Mouse (Mus musculus) CH12.LX (cell line): Measurements from ENCODE around the gene Klhl33. TPM values are rescaled to one million over a fixed set of nuclear protein-coding genes. Genes with fewer than 3 reads are reported as not detected.

Source experiments
- DNase-seq: peaks from one replicate; pipeline ENCODE4 v3.0.0-alpha.2; 2013; ENCODE audit errors: extremely low read depth
- H3K27ac ChIP-seq: 2 replicates; pipeline ENCODE4 v1.5.1; 2012; ENCODE audit warnings: low read depth, mild to moderate bottlenecking, control low read depth, moderate library complexity; ENCODE audit not compliant: insufficient read depth
- H3K27me3 ChIP-seq: replicated peaks from 2 replicates; pipeline ENCODE3; 2012; ENCODE audit warnings: inconsistent platforms
- H3K36me3 ChIP-seq, 2 experiments: replicated peaks in 1 of 2; 2 replicates each; pipeline versions ENCODE3 to v1.6.1; 2012; ENCODE audit warnings: inconsistent platforms in 1 of 2, low read length in 1 of 2, mild to moderate bottlenecking in 1 of 2, mixed read lengths in 1 of 2, moderate library complexity in 1 of 2; ENCODE audit not compliant: control insufficient read depth in 1 of 2, insufficient read depth in 1 of 2
- H3K4me1 ChIP-seq, 2 experiments: 2 replicates each; pipeline ENCODE4 v1.6.1; 2012; ENCODE audit warnings: inconsistent platforms in 1 of 2, moderate library complexity in 1 of 2; ENCODE audit not compliant: insufficient read depth in 2 of 2, control insufficient read depth in 1 of 2
- H3K4me2 ChIP-seq: 2 replicates; pipeline ENCODE4 v1.6.1; 2012; ENCODE audit warnings: low read depth, mild to moderate bottlenecking, control low read depth; ENCODE audit not compliant: poor library complexity, insufficient read depth, severe bottlenecking
- H3K4me3 ChIP-seq, 3 experiments: fragments of 150-350 bp in 1 of 3; sonication (generic) in 1 of 3; replicated peaks in 1 of 3; 2 replicates each; pipeline versions ENCODE3 to v1.5.1; 2011 to 2012; ENCODE audit warnings: low read depth in 2 of 3, low read length in 2 of 3, mild to moderate bottlenecking in 2 of 3, moderate library complexity in 2 of 3, control low read depth in 1 of 3, improper control_type of control experiment in 1 of 3, inconsistent platforms in 1 of 3, mixed read lengths in 1 of 3; ENCODE audit not compliant: poor library complexity in 1 of 3
- H3K79me2 ChIP-seq: replicated peaks from 2 replicates; pipeline ENCODE4 v1.6.1; 2012; ENCODE audit warnings: mild to moderate bottlenecking, moderate library complexity; ENCODE audit not compliant: control insufficient read depth, poor library complexity, insufficient read depth, severe bottlenecking; ENCODE audit errors: extremely low read depth
- H3K9ac ChIP-seq: 2 replicates; pipeline ENCODE4 v1.6.1; 2012; ENCODE audit warnings: low read depth, mild to moderate bottlenecking, control low read depth, moderate library complexity; ENCODE audit not compliant: insufficient read depth
- H3K9me3 ChIP-seq: replicated peaks from 2 replicates; pipeline ENCODE3; 2012; ENCODE audit warnings: low read length, inconsistent platforms, mixed read lengths
- BHLHE40 ChIP-seq: IDR thresholded peaks from 2 replicates; pipeline ENCODE4 v1.6.1; 2011; ENCODE audit warnings: mild to moderate bottlenecking, low read depth, low read length, improper control_type of control experiment
- CHD1 ChIP-seq: IDR thresholded peaks from 2 replicates; pipeline ENCODE4 v1.6.1; 2012; ENCODE audit warnings: low read depth, low read length, improper control_type of control experiment, inconsistent platforms
- CHD2 ChIP-seq: IDR thresholded peaks from 2 replicates; pipeline ENCODE4 v1.6.1; 2011; ENCODE audit warnings: low read length, improper control_type of control experiment
- CTCF ChIP-seq, 2 experiments: IDR thresholded peaks in 1 of 2; conservative IDR thresholded peaks in 1 of 2; 2 replicates each; pipeline ENCODE4 v1.5.1; 2011 to 2012; ENCODE audit warnings: low read depth in 2 of 2, low read length in 2 of 2, improper control_type of control experiment in 1 of 2, inconsistent platforms in 1 of 2, mild to moderate bottlenecking in 1 of 2, moderate library complexity in 1 of 2
- E2F4 ChIP-seq: IDR thresholded peaks from 2 replicates; pipeline ENCODE4 v1.6.1; 2011; ENCODE audit warnings: low read depth, low read length, improper control_type of control experiment; ENCODE audit not compliant: insufficient replicate concordance
- ELF1 ChIP-seq: IDR thresholded peaks from 2 replicates; pipeline ENCODE4 v1.6.1; 2014; ENCODE audit warnings: low read depth, mild to moderate bottlenecking, inconsistent platforms, low read length, improper control_type of control experiment
- EP300 ChIP-seq: IDR thresholded peaks from 2 replicates; pipeline ENCODE4 v1.6.1; 2011; ENCODE audit warnings: low read length, improper control_type of control experiment
- ETS1 ChIP-seq: conservative IDR thresholded peaks from 2 replicates; pipeline ENCODE4 v1.6.1; 2012; ENCODE audit warnings: low read depth, mild to moderate bottlenecking, inconsistent platforms, low read length, improper control_type of control experiment, moderate library complexity
- GABPA ChIP-seq: IDR thresholded peaks from 2 replicates; pipeline ENCODE4 v1.6.1; 2012; ENCODE audit warnings: low read depth, low read length, improper control_type of control experiment, inconsistent platforms; ENCODE audit not compliant: insufficient replicate concordance
- HCFC1 ChIP-seq: IDR thresholded peaks from 2 replicates; pipeline ENCODE4 v1.6.1; 2012; ENCODE audit warnings: low read depth, mild to moderate bottlenecking, inconsistent platforms, low read length, improper control_type of control experiment
- IRF4 ChIP-seq: IDR thresholded peaks from 2 replicates; pipeline ENCODE4 v1.6.1; 2014; ENCODE audit warnings: low read depth, mild to moderate bottlenecking, inconsistent platforms, low read length, improper control_type of control experiment
- JUN ChIP-seq: IDR thresholded peaks from 2 replicates; pipeline ENCODE4 v1.6.1; 2011; ENCODE audit warnings: low read depth, mild to moderate bottlenecking, low read length, improper control_type of control experiment, moderate library complexity; ENCODE audit not compliant: insufficient read depth
- JUND ChIP-seq: conservative IDR thresholded peaks from 2 replicates; pipeline ENCODE4 v1.6.1; 2011; ENCODE audit warnings: low read depth, low read length, improper control_type of control experiment
- KAT2A ChIP-seq: IDR thresholded peaks from 2 replicates; pipeline ENCODE4 v1.6.1; 2012; ENCODE audit warnings: low read length, improper control_type of control experiment, inconsistent platforms; ENCODE audit not compliant: insufficient replicate concordance
- MAFK ChIP-seq: IDR thresholded peaks from 2 replicates; pipeline ENCODE4 v1.6.1; 2011; ENCODE audit warnings: low read length, improper control_type of control experiment; ENCODE audit not compliant: insufficient replicate concordance
- MAX ChIP-seq: IDR thresholded peaks from 2 replicates; pipeline ENCODE4 v1.6.1; 2011; ENCODE audit warnings: low read length, improper control_type of control experiment
- MAZ ChIP-seq: IDR thresholded peaks from 2 replicates; pipeline ENCODE4 v1.6.1; 2012; ENCODE audit warnings: low read depth, mild to moderate bottlenecking, inconsistent platforms, low read length, improper control_type of control experiment, moderate library complexity
- MEF2A ChIP-seq: IDR thresholded peaks from 2 replicates; pipeline ENCODE4 v1.6.1; 2014; ENCODE audit warnings: low read depth, mild to moderate bottlenecking, inconsistent platforms, low read length, improper control_type of control experiment, borderline replicate concordance
- MXI1 ChIP-seq: IDR thresholded peaks from 2 replicates; pipeline ENCODE4 v1.6.1; 2011; ENCODE audit warnings: mild to moderate bottlenecking, low read depth, low read length, improper control_type of control experiment
- MYC ChIP-seq: IDR thresholded peaks from 2 replicates; pipeline ENCODE4 v1.6.1; 2011; ENCODE audit warnings: low read depth, mild to moderate bottlenecking, improper control_type of control experiment, low read length
- NELFE ChIP-seq: IDR thresholded peaks from 2 replicates; pipeline ENCODE4 v1.6.1; 2011; ENCODE audit warnings: low read depth, low read length, improper control_type of control experiment
- NRF1 ChIP-seq: IDR thresholded peaks from 2 replicates; pipeline ENCODE4 v1.6.1; 2014; ENCODE audit warnings: low read depth, mild to moderate bottlenecking, inconsistent platforms, low read length, improper control_type of control experiment, moderate library complexity
- PAX5 ChIP-seq: IDR thresholded peaks from 2 replicates; pipeline ENCODE4 v1.6.1; 2012; ENCODE audit warnings: low read length, inconsistent platforms, mixed read lengths
- POLR2A ChIP-seq: IDR thresholded peaks from 2 replicates; pipeline ENCODE4 v1.6.1; 2011; ENCODE audit warnings: low read depth, mild to moderate bottlenecking, improper control_type of control experiment, low read length
- POLR2AphosphoS2 ChIP-seq: IDR thresholded peaks from 2 replicates; pipeline ENCODE4 v1.6.1; 2011; ENCODE audit warnings: low read depth, low read length, improper control_type of control experiment
- RAD21 ChIP-seq: IDR thresholded peaks from 2 replicates; pipeline ENCODE4 v1.6.1; 2011; ENCODE audit warnings: low read depth, mild to moderate bottlenecking, low read length, improper control_type of control experiment, moderate library complexity
- RCOR1 ChIP-seq: conservative IDR thresholded peaks from 2 replicates; pipeline ENCODE4 v1.6.1; 2012; ENCODE audit warnings: low read depth, mild to moderate bottlenecking, inconsistent platforms, low read length, improper control_type of control experiment
- SIN3A ChIP-seq: IDR thresholded peaks from 2 replicates; pipeline ENCODE4 v1.6.1; 2012; ENCODE audit warnings: low read length, improper control_type of control experiment, inconsistent platforms
- SMC3 ChIP-seq: IDR thresholded peaks from 2 replicates; pipeline ENCODE4 v1.6.1; 2011; ENCODE audit warnings: low read depth, low read length, improper control_type of control experiment
- TBP ChIP-seq: conservative IDR thresholded peaks from 2 replicates; pipeline ENCODE4 v1.6.1; 2011; ENCODE audit warnings: low read depth, low read length, improper control_type of control experiment
- TCF12 ChIP-seq: IDR thresholded peaks from 2 replicates; pipeline ENCODE4 v1.6.1; 2014; ENCODE audit warnings: low read depth, mild to moderate bottlenecking, inconsistent platforms, low read length, improper control_type of control experiment
- UBTF ChIP-seq: IDR thresholded peaks from 2 replicates; pipeline ENCODE4 v1.6.1; 2012; ENCODE audit warnings: low read depth, mild to moderate bottlenecking, inconsistent platforms, low read length, improper control_type of control experiment, moderate library complexity
- USF1 ChIP-seq: IDR thresholded peaks from 2 replicates; pipeline ENCODE4 v1.6.1; 2014; ENCODE audit warnings: low read depth, mild to moderate bottlenecking, inconsistent platforms, low read length, improper control_type of control experiment
- USF2 ChIP-seq: conservative IDR thresholded peaks from 2 replicates; pipeline ENCODE4 v1.6.1; 2011; ENCODE audit warnings: low read depth, low read length, improper control_type of control experiment
- ZC3H11A ChIP-seq: IDR thresholded peaks from 2 replicates; pipeline ENCODE4 v1.6.1; 2012; ENCODE audit warnings: low read depth, mild to moderate bottlenecking, inconsistent platforms, low read length, improper control_type of control experiment
- ZKSCAN1 ChIP-seq: IDR thresholded peaks from 2 replicates; pipeline ENCODE4 v1.6.1; 2012; ENCODE audit warnings: low read depth, inconsistent platforms, low read length, improper control_type of control experiment, borderline replicate concordance
- ZMIZ1 ChIP-seq: IDR thresholded peaks from 2 replicates; pipeline ENCODE4 v1.6.1; 2012; ENCODE audit warnings: low read depth, mild to moderate bottlenecking, inconsistent platforms, low read length, improper control_type of control experiment
- ZNF384 ChIP-seq: IDR thresholded peaks from 2 replicates; pipeline ENCODE4 v1.6.1; 2012; ENCODE audit warnings: low read depth, low read length, improper control_type of control experiment, inconsistent platforms
- dilution Hi-C: fragments of 300-500 bp; cut with MboI; formaldehyde crosslinking; loops from 2 replicates; pipeline ENCODE4 v1.14.3; 2020; ENCODE audit warnings: low sequenced_read_pairs; ENCODE audit not compliant: extremely low pct_unique_long_range_greater_than_20kb, extremely low pct_ligation_motif_present
- in situ Hi-C: fragments of 300-500 bp; cut with MboI; formaldehyde crosslinking; loops from 3 replicates; pipeline ENCODE4 v1.14.3; 2019; ENCODE audit warnings: low sequenced_read_pairs, low pct_ligation_motif_present, low pct_unique_long_range_greater_than_20kb, mixed read lengths
- polyA plus RNA-seq: library from polyadenylated mRNA; unstranded; fragments of >175 nt; gene quantifications from 2 replicates; pipeline ENCODE4 v1.2.1, GENCODE M21; 2012; ENCODE audit warnings: low read depth; ENCODE audit not compliant: insufficient read length
- total RNA-seq, 2 experiments: library from RNA; depleted of rRNA; stranded (reverse); fragments of 300-350 nt in 1 of 2; fragments of >200 nt in 1 of 2; gene quantifications; 2 replicates each; pipeline ENCODE4 v1.2.3; 2012 to 2014

Gene Klhl33
- total and polyA plus RNA-seq, 3 experiments = not detected

- Histone ChIP-seq H3K9me3 (no peaks in the 10 kb centered on the region), H3K79me2 (peaks cover 12% of the 10 kb centered on the region), H3K4me1 (peaks cover 0 to 49% of the 10 kb centered on the region in 2 experiments; a peak in 2 of 4 replicates), H3K9ac (peak within 1 kb of the TSS; percentile 90), H3K36me3 (peaks cover 35 to 59% of the 10 kb centered on the region in 2 experiments), H3K27me3 (no peaks in the 10 kb centered on the region), H3K4me2 (peak within 1 kb of the TSS; percentile 86), H3K4me3 (peak within 1 kb of the TSS; percentile 86 to 94 (median 90)), H3K27ac (peak within 1 kb of the TSS; percentile 90)
- DNase-seq = peak; percentile 99
- peak; percentile 84 for TF ChIP-seq ZMIZ1
- TF ChIP-seq MAFK = no peak; the same call in 1 of the 2 replicates
- peak; percentile 100 for TF ChIP-seq BHLHE40
- no peak for TF ChIP-seq RAD21
- peak; percentile 62 for TF ChIP-seq NELFE
- TF ChIP-seq ETS1 = peak; percentile 95
- 0 out of 2 replicates have a peak, but pooled peaks have one; percentile 29 for TF ChIP-seq TBP
- no peak for TF ChIP-seq CHD1
- no peak for TF ChIP-seq ZC3H11A
- TF ChIP-seq MYC = peak; percentile 92; the same call in 1 of the 2 replicates
- TF ChIP-seq HCFC1 = peak; percentile 68
- no peak; the same call in none of the 2 replicates for TF ChIP-seq POLR2AphosphoS2
- TF ChIP-seq CHD2 = peak; percentile 72
- peak; percentile 84 for TF ChIP-seq MEF2A
- peak; percentile 84 for TF ChIP-seq ELF1
- peak; percentile 98 for TF ChIP-seq USF2
- peak; percentile 88 for TF ChIP-seq NRF1
- no peak; the same call in 1 of the 2 replicates for TF ChIP-seq MAZ
- TF ChIP-seq E2F4 = no peak; the same call in 1 of the 2 replicates
- TF ChIP-seq KAT2A = 0 out of 2 replicates have a peak, but pooled peaks have one; percentile 34
- no peak for TF ChIP-seq JUN
- peak; percentile 96 for TF ChIP-seq USF1
- TF ChIP-seq GABPA = peak; percentile 31; the same call in 1 of the 2 replicates
- peak; percentile 78 for TF ChIP-seq IRF4
- TF ChIP-seq POLR2A = peak; percentile 64; the same call in 1 of the 2 replicates
- no peak for TF ChIP-seq JUND
- peak; percentile 84 for TF ChIP-seq TCF12
- TF ChIP-seq MXI1 = peak; percentile 96
- TF ChIP-seq EP300 = no peak
- TF ChIP-seq SMC3 = no peak
- TF ChIP-seq CTCF (conservative IDR thresholded peaks at IDR 0.05 in 1 of 2, IDR thresholded peaks at IDR 0.05 in 1 of 2; ENCODE audit: low read depth in 2 of 2, low read length in 2 of 2) = no peak
- TF ChIP-seq SIN3A = peak; percentile 95
- TF ChIP-seq PAX5 = no peak
- TF ChIP-seq MAX = peak; percentile 100
- no peak for TF ChIP-seq ZKSCAN1
- TF ChIP-seq RCOR1 = no peak; the same call in none of the 2 replicates
- no peak for TF ChIP-seq ZNF384
- no peak for TF ChIP-seq UBTF
- dilution Hi-C loops (no loop called here), in situ Hi-C loops (loop anchor here (5.0 to 10.0 kb wide), 2 partner anchors 124 to 134 kb away; partner anchors contain the start of genes Ccnb1ip1 and Parp2)
These were observed 33.6 kb upstream of the Klhl33 start, which contains the start of the genes Pip4p1 and Pnp for GRCm38 (mm10) chr14:50930754-50931492. Gene Pip4p1, minus strand, starts transcription at chr14:50930856. Gene Pnp, plus strand, starts transcription at chr14:50931082.
